Mouse (Mus musculus): ENCODE measurements around the gene Aqp2.

- TF ChIP-seq CTCF (IDR thresholded peaks at IDR 0.05; ENCODE audit: control insufficient read depth, insufficient read depth, insufficient read length) (no peak), USF1 (IDR thresholded peaks at IDR 0.05; ENCODE audit: low read depth) (no peak), MAX (IDR thresholded peaks at IDR 0.05) (no peak), MYOG (IDR thresholded peaks at IDR 0.05; ENCODE audit: control insufficient read depth, extremely low read depth, insufficient read length) (no peak), CEBPB (IDR thresholded peaks at IDR 0.05; ENCODE audit: low read depth) (no peak)
These were observed 39.7 kb downstream of the Aqp2 start for GRCm38 (mm10) chr15:99618595-99618994.

Measured in C2C12 (cell line).